Mouse (Mus musculus) CH12.LX (cell line): ENCODE measurements around the gene Trak2.

Experiments used
- CTCF ChIP-seq, 2 experiments: IDR thresholded peaks in 1 of 2; conservative IDR thresholded peaks in 1 of 2; 2 replicates each; pipeline ENCODE4 v1.5.1; 2011 to 2012; ENCODE audit warnings: low read depth in 2 of 2, low read length in 2 of 2, improper control_type of control experiment in 1 of 2, inconsistent platforms in 1 of 2, mild to moderate bottlenecking in 1 of 2, moderate library complexity in 1 of 2
- E2F4 ChIP-seq: IDR thresholded peaks from 2 replicates; pipeline ENCODE4 v1.6.1; 2011; ENCODE audit warnings: low read depth, low read length, improper control_type of control experiment; ENCODE audit not compliant: insufficient replicate concordance
- EP300 ChIP-seq: IDR thresholded peaks from 2 replicates; pipeline ENCODE4 v1.6.1; 2011; ENCODE audit warnings: low read length, improper control_type of control experiment
- IRF4 ChIP-seq: IDR thresholded peaks from 2 replicates; pipeline ENCODE4 v1.6.1; 2014; ENCODE audit warnings: low read depth, mild to moderate bottlenecking, inconsistent platforms, low read length, improper control_type of control experiment
- MAX ChIP-seq: IDR thresholded peaks from 2 replicates; pipeline ENCODE4 v1.6.1; 2011; ENCODE audit warnings: low read length, improper control_type of control experiment
- POLR2A ChIP-seq: IDR thresholded peaks from 2 replicates; pipeline ENCODE4 v1.6.1; 2011; ENCODE audit warnings: low read depth, mild to moderate bottlenecking, improper control_type of control experiment, low read length
- ZKSCAN1 ChIP-seq: IDR thresholded peaks from 2 replicates; pipeline ENCODE4 v1.6.1; 2012; ENCODE audit warnings: low read depth, inconsistent platforms, low read length, improper control_type of control experiment, borderline replicate concordance

- TF ChIP-seq E2F4 (no peak), EP300 (no peak), CTCF (conservative IDR thresholded peaks at IDR 0.05 in 1 of 2, IDR thresholded peaks at IDR 0.05 in 1 of 2; ENCODE audit: low read depth in 2 of 2, low read length in 2 of 2) (peak; percentile 12 to 63; a peak in 2 of 4 replicates), MAX (no peak), ZKSCAN1 (no peak), IRF4 (no peak), POLR2A (no peak)
Observed at GRCm38 (mm10) chr1:59009250-59009649, 36.0 kb upstream of the Trak2 start.
